Mouse (Mus musculus): ENCODE data around the gene Mlip. TPM values are rescaled to one million over a fixed set of nuclear protein-coding genes. Genes with fewer than 3 reads are reported as not detected.

Mlip gene
- polyA plus RNA-seq, 1 experiment, result not detected

GRCm38 (mm10) chr9:77054426-77055193, 298.2 kb downstream of the Mlip start:
- WGBS, result 73% methylated on average over 9 of the region's 9 CpGs
- Histone ChIP-seq H3K27ac (ENCODE audit: control insufficient read depth, insufficient read depth, low read depth, low read length, poor library complexity) (no peak overlapping the region), H3K4me1 (ENCODE audit: control insufficient read depth, insufficient read depth, low read length) (no peaks in the 10 kb centered on the region), H3K4me3 (replicated peaks; ENCODE audit: control insufficient read depth, low read depth, low read length) (no peak overlapping the region)
- TF ChIP-seq POLR2A (IDR thresholded peaks at IDR 0.05; ENCODE audit: borderline replicate concordance, control insufficient read depth, low read depth, low read length), result no peak
- TF ChIP-seq CTCF (IDR thresholded peaks at IDR 0.05; ENCODE audit: control insufficient read depth, insufficient read depth, low read length), result no peak

Other genes starting within 250 kb of the Mlip start
- gene Lrrc1, start 191.9 kb upstream of the Mlip start, polyA plus RNA-seq (2011; ENCODE audit: insufficient read depth, insufficient read length, low replicate concordance, missing spikeins), result 3.9 and 5.7 TPM in 2 replicates